Mouse (Mus musculus) kidney, postnatal 4 days (tissue): ENCODE data around the gene Aanat.

Experiments used
- DNase-seq, 2 experiments: peaks; one replicate each; pipeline ENCODE4 v3.0.0; 2021; ENCODE audit warnings: mixed read lengths in 2 of 2

Aanat gene

GRCm38 (mm10) chr11:116611883-116612282 lies 25.7 kb downstream of the Aanat start:
- DNase-seq = no peak

DNA sequence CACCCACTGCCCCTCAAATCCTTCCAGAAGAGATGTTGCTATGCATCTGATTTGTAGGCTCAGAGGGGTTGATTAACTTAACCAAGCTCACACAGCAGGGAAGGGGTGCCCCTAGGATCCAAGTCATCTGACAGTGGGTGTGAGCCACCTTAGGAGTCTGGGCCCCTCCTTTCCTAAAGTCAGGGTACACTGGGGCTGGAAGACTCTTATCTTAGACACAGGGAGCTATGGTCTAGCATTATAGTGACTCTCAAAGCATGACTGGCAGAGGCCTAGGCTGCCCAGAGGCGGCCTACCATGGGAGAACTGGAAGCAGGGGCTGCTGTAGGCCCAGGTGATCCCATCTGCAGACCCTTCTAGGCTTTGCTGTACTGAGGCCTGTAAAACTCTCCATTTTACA lies 26.3 kb downstream of the Aanat start:
- DNase-seq = no peak

DNA sequence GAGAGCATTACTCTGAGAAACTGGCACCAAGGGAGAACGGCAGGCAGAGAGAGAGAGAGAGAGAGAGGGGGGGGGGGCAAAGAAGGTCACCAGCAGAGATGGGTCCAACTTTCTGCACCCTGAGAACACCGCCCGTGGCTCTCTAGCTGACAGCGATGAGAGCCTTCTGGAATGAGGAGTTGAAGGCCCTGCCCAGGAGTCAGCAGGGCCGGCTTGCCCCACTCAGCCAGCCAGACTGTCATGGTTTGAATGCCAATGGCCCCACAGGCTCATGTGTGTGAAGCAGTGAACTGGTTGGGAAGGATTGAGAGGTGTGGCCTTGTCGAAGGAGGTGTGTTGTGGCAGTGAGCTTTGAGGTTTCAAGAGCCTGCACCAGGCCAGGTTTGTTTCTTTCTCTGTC lies 27.0 kb downstream of the Aanat start:
- no peak for DNase-seq

DNA sequence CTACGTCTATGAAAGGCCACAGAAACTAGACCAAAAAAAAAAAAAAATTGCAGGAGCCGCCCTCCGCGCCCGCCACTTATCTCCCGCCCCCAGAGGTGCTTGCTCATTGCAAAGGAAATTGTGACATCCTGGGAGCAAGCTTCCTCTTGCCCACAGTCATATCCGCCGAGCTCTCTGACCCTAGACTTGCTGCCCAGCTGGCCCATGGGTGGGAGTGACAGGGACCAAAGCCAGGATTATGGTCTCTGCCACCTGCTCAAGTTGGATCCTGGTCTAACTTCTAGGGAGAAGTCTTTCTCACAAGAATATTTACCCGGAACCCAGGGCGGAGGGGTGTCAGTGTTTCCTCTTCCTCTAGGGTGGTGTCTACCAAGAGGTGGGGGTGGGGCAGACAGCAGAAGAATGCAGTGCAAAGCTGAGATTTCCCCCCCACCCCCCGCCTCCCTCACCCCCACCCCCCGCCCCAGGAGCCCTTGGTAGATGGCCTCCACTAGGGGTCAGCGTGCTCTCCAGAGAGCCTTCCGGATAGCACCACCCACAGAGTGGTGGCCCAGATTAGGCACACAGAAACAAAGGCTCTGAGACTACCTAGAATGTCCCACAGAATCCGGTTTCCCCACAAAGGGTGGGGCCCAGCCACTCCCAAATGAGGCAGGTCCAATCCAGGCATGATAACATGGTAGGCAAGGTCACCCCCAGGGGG lies 29.7 kb downstream of the Aanat start:
- peak; percentile 60 to 76 for DNase-seq

DNA sequence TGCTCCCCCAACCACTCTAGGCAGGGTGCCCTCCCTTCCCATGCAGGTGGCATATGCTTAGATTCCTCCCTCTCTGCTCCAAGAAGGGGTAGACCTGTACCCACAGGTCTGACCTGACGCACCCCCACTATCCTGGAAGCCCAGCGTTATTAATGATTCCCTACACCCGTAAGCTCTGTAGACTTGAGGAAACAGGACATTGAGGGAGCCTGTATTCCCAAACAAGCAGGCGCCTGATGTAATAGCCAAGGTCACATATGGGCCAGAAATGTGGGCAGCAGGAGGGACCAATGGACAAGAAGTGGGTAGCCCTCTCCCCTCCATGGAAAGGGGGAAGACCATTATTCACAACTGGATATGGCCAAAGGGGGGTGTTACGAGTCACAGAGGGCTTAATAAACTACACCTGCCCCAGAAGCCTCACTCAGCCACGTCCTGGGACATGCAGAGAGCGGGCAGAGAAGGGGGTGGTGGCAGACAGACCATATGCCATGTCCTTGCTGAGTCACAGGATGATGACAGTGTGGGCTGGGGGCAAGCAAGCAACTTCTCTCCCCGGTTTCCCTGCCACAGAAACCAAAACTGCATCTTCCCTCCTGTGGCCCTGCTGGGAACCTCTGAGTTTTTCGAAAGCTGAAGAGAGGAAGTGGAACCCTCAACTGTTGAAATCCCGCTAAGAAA lies 30.3 kb downstream of the Aanat start:
- no peak for DNase-seq

- no peak for DNase-seq
These were observed 31.4 kb downstream of the Aanat start for GRCm38 (mm10) chr11:116617641-116618040.

- no peak for DNase-seq
These were observed 32.4 kb downstream of the Aanat start for GRCm38 (mm10) chr11:116618666-116619065.

- DNase-seq = peak in 1 of 2 experiments; percentile 51
These were observed 32.9 kb downstream of the Aanat start for GRCm38 (mm10) chr11:116619156-116619555.

GRCm38 (mm10) chr11:116619561-116619960 lies 33.3 kb downstream of the Aanat start:
- DNase-seq = no peak

- no peak for DNase-seq
These were observed 33.8 kb downstream of the Aanat start for GRCm38 (mm10) chr11:116620073-116620472.

DNA sequence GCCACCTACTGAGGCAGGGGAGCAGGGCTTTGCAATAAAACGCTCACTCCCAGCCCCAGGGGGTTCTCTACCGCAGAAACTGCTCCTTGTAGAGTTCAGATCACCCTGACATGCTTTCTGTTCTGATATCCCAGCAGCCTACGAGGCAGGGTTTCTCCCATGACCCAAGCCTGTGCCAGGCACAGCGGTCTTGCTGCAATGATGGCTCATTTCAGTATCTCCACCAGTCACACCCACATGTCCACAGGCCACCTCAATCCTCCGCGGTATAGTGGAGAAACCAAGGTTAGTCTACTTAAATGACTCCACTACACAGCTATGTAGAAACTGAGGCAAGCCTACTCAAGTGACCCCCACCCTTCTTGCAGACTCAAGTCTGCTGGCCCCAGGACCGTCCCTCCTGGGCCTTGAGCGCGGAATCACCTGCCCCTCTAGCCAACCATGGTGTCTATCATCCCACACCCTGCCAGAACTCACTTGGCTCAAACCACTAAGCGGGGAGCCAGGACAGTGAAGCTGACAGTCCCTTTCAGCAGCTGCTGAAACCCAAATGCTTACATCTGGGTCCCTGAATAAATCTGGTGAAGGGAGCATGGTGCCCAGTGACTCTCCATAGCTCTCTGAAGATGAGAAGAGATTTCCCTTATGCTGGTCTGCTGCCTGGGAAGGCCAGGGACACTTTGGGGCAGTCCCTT lies 34.5 kb downstream of the Aanat start:
- no peak for DNase-seq

DNA sequence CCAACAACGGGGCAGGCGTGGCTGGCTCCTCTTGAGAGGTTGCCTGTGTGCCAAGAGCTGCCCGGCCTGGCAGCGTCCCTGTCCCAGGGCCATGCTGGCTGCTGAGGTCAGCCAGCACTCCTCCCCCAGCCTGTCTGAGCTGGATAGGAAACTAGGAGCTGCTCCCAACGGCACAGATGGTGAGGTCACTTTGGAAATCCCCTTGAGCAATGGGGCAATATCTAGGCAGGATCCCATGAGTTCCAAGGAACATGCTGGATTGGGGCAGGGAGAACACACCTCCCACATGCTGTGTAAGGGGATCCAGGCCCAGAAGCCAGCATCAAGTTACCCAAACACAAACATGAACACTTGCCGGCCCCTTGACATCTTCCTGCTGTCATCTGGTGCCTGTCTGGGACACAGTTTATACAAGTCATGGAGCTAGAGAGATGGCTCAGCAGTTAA lies 35.0 kb downstream of the Aanat start:
- DNase-seq = peak; percentile 65 to 80

DNA sequence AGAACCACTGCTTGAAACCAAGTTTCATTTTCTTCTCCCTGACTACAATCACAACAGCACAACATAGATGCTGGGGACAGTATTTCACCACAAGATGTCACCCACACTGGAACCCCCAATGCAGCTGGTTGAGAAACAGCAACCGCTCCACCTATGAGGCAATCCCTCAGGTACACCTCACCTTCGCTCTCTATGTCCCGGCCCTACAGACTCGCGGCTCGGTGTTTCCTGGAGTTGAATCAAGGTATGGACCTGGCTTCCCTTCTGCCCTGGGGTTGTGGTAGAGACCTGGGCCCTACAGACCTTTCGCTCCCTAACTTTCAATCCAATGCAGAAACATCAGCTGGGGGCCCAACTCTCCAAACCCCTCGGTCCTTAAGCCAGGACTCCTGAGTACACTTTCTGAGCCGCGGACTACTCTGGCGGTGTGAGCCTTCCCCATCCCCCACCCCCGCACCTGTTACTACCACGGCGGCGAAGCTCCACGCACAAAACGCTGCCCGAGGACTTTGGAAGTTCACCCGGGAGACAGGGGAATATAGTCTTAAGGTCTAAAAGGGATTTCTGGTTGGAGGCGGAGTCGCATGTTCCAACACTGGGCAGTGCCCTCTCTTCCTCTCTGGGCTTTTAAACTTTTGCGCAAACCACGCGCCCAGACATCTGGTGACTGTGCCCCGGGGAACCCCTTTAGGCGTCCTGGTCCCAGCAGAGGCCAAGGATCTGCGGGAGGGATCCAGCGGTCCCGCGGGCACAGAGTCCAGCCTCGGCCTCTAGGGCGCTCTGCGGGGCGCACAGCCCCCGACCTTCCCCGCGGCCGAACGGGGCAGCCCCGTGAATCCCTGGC lies 37.3 kb downstream of the Aanat start:
- DNase-seq = peak in 1 of 2 experiments; percentile 56

- peak; percentile 91 to 93 for DNase-seq
These were observed 38.0 kb downstream of the Aanat start for GRCm38 (mm10) chr11:116624131-116624832.

DNA sequence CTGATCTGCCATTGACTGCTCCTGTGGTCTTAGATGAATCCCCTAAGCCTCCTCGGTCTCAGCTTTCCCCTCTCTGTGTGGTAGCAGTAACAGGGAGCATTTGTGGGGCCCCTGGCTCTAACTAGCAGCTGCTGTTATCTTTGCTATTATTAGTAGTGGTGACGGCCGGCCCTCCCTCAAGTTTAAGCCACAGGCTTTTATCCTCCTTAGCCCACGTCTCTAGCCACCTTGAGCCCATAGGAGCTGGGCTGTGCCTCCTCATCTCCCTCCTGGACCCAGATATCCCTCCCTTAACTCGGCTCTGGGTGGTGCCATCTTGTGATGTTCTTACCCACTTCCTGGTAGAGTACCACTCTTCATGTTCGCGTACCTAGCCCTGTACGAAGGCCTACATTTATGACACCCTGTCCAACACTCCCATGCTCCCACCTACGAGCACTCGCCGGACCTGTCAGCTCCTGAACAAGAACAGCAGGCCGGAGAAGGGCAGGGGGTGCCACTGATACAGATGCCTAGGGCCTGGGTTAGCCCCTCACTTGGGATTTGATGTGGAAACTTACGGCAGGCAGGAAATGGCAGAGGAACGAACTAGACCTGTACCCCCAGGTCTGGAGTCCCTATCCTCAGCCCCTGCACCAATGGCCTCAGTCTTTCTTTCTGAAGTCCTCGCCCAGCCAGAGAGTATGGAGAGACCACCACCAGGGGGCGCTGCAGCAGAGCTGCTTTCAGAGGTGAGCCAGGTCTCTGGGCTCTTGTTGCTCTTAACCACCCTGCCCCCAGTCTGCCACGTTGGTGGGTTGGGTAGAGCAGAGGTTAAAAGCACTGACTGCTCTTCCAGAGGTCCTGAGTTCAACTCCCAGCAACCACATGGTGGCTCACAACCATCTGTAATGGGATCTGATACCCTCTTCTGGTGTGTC lies 39.1 kb downstream of the Aanat start:
- DNase-seq = peak; percentile 70 to 76

DNA sequence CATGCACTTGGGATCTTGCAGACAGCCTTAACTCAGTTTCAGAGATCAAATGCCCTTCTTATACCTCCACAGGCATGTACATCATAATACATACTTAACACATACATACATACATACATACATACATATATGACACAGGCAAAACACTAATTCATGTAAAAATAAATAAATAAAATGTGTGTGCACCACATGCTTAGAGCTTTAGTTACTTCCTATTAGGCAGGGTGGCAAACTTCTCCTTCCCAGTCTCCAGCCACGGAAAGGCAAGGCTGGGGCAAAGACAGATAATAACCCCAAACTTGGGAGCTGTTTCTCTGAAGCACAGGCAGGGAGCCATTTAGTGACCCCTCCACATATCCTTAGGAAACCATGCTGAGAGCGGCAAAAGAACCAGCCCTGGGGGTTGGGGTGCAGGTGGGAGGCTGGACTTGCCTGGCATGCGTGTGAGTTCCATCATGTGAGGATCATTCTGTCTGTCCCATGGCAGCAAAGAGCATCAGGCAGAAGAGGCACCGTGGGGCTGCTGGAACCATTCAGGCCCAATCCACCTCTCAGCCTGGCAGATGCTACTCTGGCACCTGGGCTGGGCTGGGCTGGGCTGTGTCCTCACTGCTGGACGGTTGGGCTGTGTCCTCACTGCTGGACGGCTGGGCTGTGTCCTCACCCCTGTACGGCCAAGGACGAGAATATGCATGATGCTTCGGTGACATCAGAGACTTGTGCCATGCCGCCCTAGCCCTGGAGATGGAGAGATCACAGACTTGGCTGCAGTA lies 40.3 kb downstream of the Aanat start, which contains the start of gene Rhbdf2:
Gene Rhbdf2 (minus strand): TSS at position 721 of the 773 bp plus-strand sequence.
- DNase-seq = no peak

- peak; percentile 64 to 70 for DNase-seq
These were observed 41.1 kb downstream of the Aanat start for GRCm38 (mm10) chr11:116627072-116628020.

GRCm38 (mm10) chr11:116628712-116629111 lies 42.5 kb downstream of the Aanat start:
- peak; percentile 88 to 90 for DNase-seq

DNA sequence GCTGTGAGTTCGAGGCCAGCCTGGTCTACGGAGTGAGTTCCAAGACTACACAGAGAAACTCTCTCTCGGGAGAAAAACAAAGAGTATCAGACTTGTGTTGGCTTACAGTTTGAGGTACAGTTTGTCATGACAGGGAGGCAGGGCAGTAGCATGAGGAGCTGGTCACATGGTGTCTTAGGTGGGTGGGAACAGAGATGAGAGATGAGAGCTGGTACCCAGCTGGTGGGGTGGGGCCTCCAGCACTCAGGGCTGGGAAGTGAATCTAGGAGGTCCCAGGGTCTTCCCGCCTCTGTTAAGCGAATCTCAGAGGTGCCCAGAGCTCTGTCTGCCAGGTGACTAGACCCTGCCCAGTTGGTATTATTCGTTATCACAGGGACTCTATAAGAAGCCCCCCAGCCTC lies 43.2 kb downstream of the Aanat start:
- DNase-seq = no peak
